In the genomic region with DNA sequence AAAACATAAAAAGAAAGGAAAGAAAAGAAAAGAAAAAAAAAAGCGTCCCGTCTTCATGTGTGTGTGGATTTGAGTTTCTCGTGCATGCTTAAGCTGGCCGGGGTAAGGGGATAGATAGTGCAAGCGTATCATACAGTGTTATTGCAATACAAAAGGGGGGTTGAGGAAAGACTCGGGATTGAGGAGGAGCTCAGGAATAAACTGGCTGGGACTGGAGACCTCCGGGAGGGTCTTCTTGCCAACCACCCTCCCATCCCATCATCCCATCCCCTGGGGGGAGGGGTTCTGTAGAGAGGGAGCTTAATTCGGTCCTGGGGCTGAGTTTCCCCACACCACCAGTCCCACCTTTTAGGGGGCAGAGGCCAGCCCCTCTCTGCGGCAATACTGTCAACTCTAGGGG, we compare ENCODE assay signal across 9 mouse cellular contexts. TPM values are rescaled to one million over a fixed set of nuclear protein-coding genes. Genes with fewer than 3 reads are reported as not detected.
DNase-seq lines count a peak whose midpoint lies in the region; ATAC-seq and TF ChIP-seq lines count a peak whose summit lies in the region.
"Had no signal": no experiment of that assay in that cellular context is flagged by ENCODE, and none has a peak within 500 bp of the region (broad histone marks: within the 10 kb centered on the region; RNA-seq: fewer than 3 reads in every experiment).

No protein-coding gene starts in this region.

- no peak for TF ChIP-seq POLR2A in brain, embryonic 14.5 days (IDR thresholded peaks at IDR 0.05; ENCODE audit: borderline replicate concordance, extremely low read depth, insufficient read depth, insufficient read length, poor library complexity, severe bottlenecking)

- no peak for DNase-seq in heart, adult 11 months
- peak; percentile 62 for DNase-seq in brain, embryonic 14.5 days (ENCODE audit: low read depth)
- peak; percentile 36 for DNase-seq in hindbrain, embryonic 14.5 days (ENCODE audit: low spot score)
- peak; percentile 91 for DNase-seq in midbrain, embryonic 11.5 days (ENCODE audit: low spot score, missing footprints)
- no peak for DNase-seq in frontal cortex, postnatal 25 days (ENCODE audit: low spot score in 2 of 2)
- no peak for DNase-seq in left cerebral cortex, postnatal 36 days (ENCODE audit: low spot score in 2 of 2)
- DNase-seq in cerebellum, adult 8-10 months: no peak

- H3K9ac ChIP-seq in heart, embryonic 13.5 days: peak overlapping the region; percentile 76
- H3K9ac ChIP-seq in hindbrain, embryonic 14.5 days: peak overlapping the region; percentile 44
- peak overlapping the region; percentile 53 for H3K9ac ChIP-seq in midbrain, embryonic 11.5 days (ENCODE audit: low read length)

- no peaks in the 10 kb centered on the region for H3K36me3 ChIP-seq in heart, embryonic 13.5 days
- H3K36me3 ChIP-seq in hindbrain, embryonic 14.5 days (replicated peaks; ENCODE audit: control insufficient read depth, insufficient read depth): peaks cover 15% of the 10 kb centered on the region
- H3K36me3 ChIP-seq in midbrain, embryonic 11.5 days (ENCODE audit: control insufficient read depth, insufficient read depth, low read length): no peaks in the 10 kb centered on the region

- peak overlapping the region; percentile 86 for H3K4me2 ChIP-seq in heart, embryonic 13.5 days
- peak overlapping the region; percentile 60 for H3K4me2 ChIP-seq in hindbrain, embryonic 14.5 days (replicated peaks)
- H3K4me2 ChIP-seq in midbrain, embryonic 11.5 days: peak overlapping the region; percentile 75

- no peak for TF ChIP-seq CTCF in brain, embryonic 14.5 days (IDR thresholded peaks at IDR 0.05; ENCODE audit: borderline replicate concordance, extremely low read depth, insufficient read depth, insufficient read length)

- intact Hi-C loops in left cerebral cortex, postnatal 36 days (cut with DNase I): no loop called here

- WGBS in heart, embryonic 13.5 days: 2% methylated on average over 9 of the region's 9 CpGs
- WGBS in hindbrain, embryonic 14.5 days: under 1% methylated on average over 9 of the region's 9 CpGs
- 2% methylated on average over 9 of the region's 9 CpGs for WGBS in midbrain, embryonic 11.5 days

- H3K4me1 ChIP-seq in heart, embryonic 13.5 days: peaks cover 43% of the 10 kb centered on the region
- H3K4me1 ChIP-seq in hindbrain, embryonic 14.5 days (replicated peaks; ENCODE audit: control insufficient read depth, insufficient read depth, low read length): peaks cover 26% of the 10 kb centered on the region
- H3K4me1 ChIP-seq in midbrain, embryonic 11.5 days (ENCODE audit: control insufficient read depth, insufficient read depth, low read length): peaks cover 35% of the 10 kb centered on the region

- no peak for ATAC-seq in heart, embryonic 13.5 days (ENCODE audit: extremely low read depth, insufficient number of reproducible peaks, low FRiP score, low TSS enrichment)
- ATAC-seq in hindbrain, embryonic 14.5 days (ENCODE audit: low FRiP score): no peak
- peak; percentile 22; the same call in 1 of the 2 replicates for ATAC-seq in midbrain, embryonic 11.5 days (ENCODE audit: low FRiP score)

- H3K27ac ChIP-seq in heart, embryonic 13.5 days (replicated peaks): no peak overlapping the region
- no peak overlapping the region; the same call in 1 of the 2 replicates for H3K27ac ChIP-seq in hindbrain, embryonic 14.5 days
- no peak overlapping the region; the same call in 1 of the 2 replicates for H3K27ac ChIP-seq in midbrain, embryonic 11.5 days (ENCODE audit: low read depth, low read length)

- no peaks in the 10 kb centered on the region for H3K9me3 ChIP-seq in heart, embryonic 13.5 days
- no peaks in the 10 kb centered on the region for H3K9me3 ChIP-seq in hindbrain, embryonic 14.5 days (ENCODE audit: control insufficient read depth, low read length)
- no peaks in the 10 kb centered on the region for H3K9me3 ChIP-seq in midbrain, embryonic 11.5 days (ENCODE audit: control insufficient read depth, low read length)

- H3K27me3 ChIP-seq in heart, embryonic 13.5 days (replicated peaks): peaks cover 92% of the 10 kb centered on the region
- H3K27me3 ChIP-seq in hindbrain, embryonic 14.5 days (ENCODE audit: control insufficient read depth, insufficient read depth, low read length): 0 out of 2 replicates have a peak, but pooled peaks cover 3% of the 10 kb centered on the region
- H3K27me3 ChIP-seq in midbrain, embryonic 11.5 days (ENCODE audit: control insufficient read depth, insufficient read depth, low read length): peaks cover 7% of the 10 kb centered on the region

- peak overlapping the region; percentile 55 for H3K4me3 ChIP-seq in heart, embryonic 13.5 days
- H3K4me3 ChIP-seq in hindbrain, embryonic 14.5 days (replicated peaks; ENCODE audit: low read length): peak overlapping the region; percentile 24
- H3K4me3 ChIP-seq in midbrain, embryonic 11.5 days (ENCODE audit: low read depth, low read length): peak overlapping the region; percentile 27

RNA-seq across cellular contexts. Expression of a gene that starts 16.3 kb away (rescaled TPM):
- not detected in 2 replicates for polyA plus RNA-seq in heart, embryonic 13.5 days (2015; fragmentation: Nextera tagmentation; extraction: Ambion mirVana)
- 0.07 and 0.09 TPM in 2 replicates for polyA plus RNA-seq in brain, embryonic 14.5 days (2012; rRNA removed)
- polyA plus RNA-seq in hindbrain, embryonic 14.5 days (2014; fragmentation: Nextera tagmentation; extraction: Ambion mirVana): not detected in 2 replicates
- not detected in 2 replicates for polyA plus RNA-seq in midbrain, embryonic 11.5 days (2014; fragmentation: Nextera tagmentation; extraction: Ambion mirVana)
- total RNA-seq in left cerebral cortex, postnatal 36 days (2021): under 1 TPM in 1 of 2 experiments, not detected in 1; 0.20 TPM
- total RNA-seq: gastrocnemius, adult 8-10 months had no signal

RNA-seq across cellular contexts. Expression of a gene that starts 25.8 kb away (rescaled TPM):
- 1.2 TPM in 2 replicates for polyA plus RNA-seq in heart, embryonic 13.5 days (2015; fragmentation: Nextera tagmentation; extraction: Ambion mirVana)
- polyA plus RNA-seq in brain, embryonic 14.5 days (2012; rRNA removed): 8.2 and 11.3 TPM in 2 replicates
- 1.4 and 2.2 TPM in 2 replicates for polyA plus RNA-seq in hindbrain, embryonic 14.5 days (2014; fragmentation: Nextera tagmentation; extraction: Ambion mirVana)
- 0.55 and 0.85 TPM in 2 replicates for polyA plus RNA-seq in midbrain, embryonic 11.5 days (2014; fragmentation: Nextera tagmentation; extraction: Ambion mirVana)
- 1 to 10 TPM; 1.7 to 6.5 TPM for total RNA-seq in left cerebral cortex, postnatal 36 days (2021)

RNA-seq across cellular contexts. Expression of a gene that starts 32.9 kb away (rescaled TPM):
- polyA plus RNA-seq in heart, embryonic 13.5 days (2015; fragmentation: Nextera tagmentation; extraction: Ambion mirVana): 0.10 and 0.12 TPM in 2 replicates
- polyA plus RNA-seq in brain, embryonic 14.5 days (2012; rRNA removed): 22.1 and 35.4 TPM in 2 replicates
- 6.5 and 7.7 TPM in 2 replicates for polyA plus RNA-seq in hindbrain, embryonic 14.5 days (2014; fragmentation: Nextera tagmentation; extraction: Ambion mirVana)
- polyA plus RNA-seq in midbrain, embryonic 11.5 days (2014; fragmentation: Nextera tagmentation; extraction: Ambion mirVana): 2.1 and 2.6 TPM in 2 replicates
- 100 to 1,000 TPM; 126 to 139 TPM for total RNA-seq in left cerebral cortex, postnatal 36 days (2021)

RNA-seq across cellular contexts. Expression of a gene that starts 42.0 kb away (rescaled TPM):
- polyA plus RNA-seq in heart, embryonic 13.5 days (2015; fragmentation: Nextera tagmentation; extraction: Ambion mirVana): 24.7 and 32.5 TPM in 2 replicates
- polyA plus RNA-seq in brain, embryonic 14.5 days (2012; rRNA removed): 17.6 and 25.7 TPM in 2 replicates
- polyA plus RNA-seq in hindbrain, embryonic 14.5 days (2014; fragmentation: Nextera tagmentation; extraction: Ambion mirVana): 16.0 and 16.6 TPM in 2 replicates
- 71.7 and 77.2 TPM in 2 replicates for polyA plus RNA-seq in midbrain, embryonic 11.5 days (2014; fragmentation: Nextera tagmentation; extraction: Ambion mirVana)
- total RNA-seq in left cerebral cortex, postnatal 36 days (2021): 1 to 10 TPM; 3.5 to 5.4 TPM

Comparison
In these comparisons a context has a peak if more than half of its experiments do, and no peak if none do; other contexts are left out.
1. DNase-seq: peak in brain, embryonic 14.5 days (single experiment), hindbrain, embryonic 14.5 days (single experiment) and midbrain, embryonic 11.5 days (single experiment); none in heart, adult 11 months (single experiment), frontal cortex, postnatal 25 days (0 of 2), left cerebral cortex, postnatal 36 days (0 of 2) and cerebellum, adult 8-10 months (single experiment).
2. Peak in every context shown above with its lines, with median percentiles within 50 percentile points of each other: H3K4me2 ChIP-seq, H3K4me3 ChIP-seq and H3K9ac ChIP-seq.